Mouse (Mus musculus) thymus, postnatal 36 days (tissue): ENCODE results near the gene Bcas3.
A peak's percentile ranks its signal among the peaks of the same experiment; 100 is the strongest.
"Not testable (repeated sequence)": the region's sequence is repeated elsewhere in the genome, so short reads cannot be mapped to it uniquely, and the experiment has no call there.

Experiments
- DNase-seq, 2 experiments: peaks; one replicate each; pipeline ENCODE4 v3.0.0; 2022; ENCODE audit warnings: mixed read lengths in 2 of 2

The Bcas3 gene

GRCm38 (mm10) chr11:85485197-85485940, 132.4 kb downstream of the Bcas3 start:
- no peak for DNase-seq

DNA sequence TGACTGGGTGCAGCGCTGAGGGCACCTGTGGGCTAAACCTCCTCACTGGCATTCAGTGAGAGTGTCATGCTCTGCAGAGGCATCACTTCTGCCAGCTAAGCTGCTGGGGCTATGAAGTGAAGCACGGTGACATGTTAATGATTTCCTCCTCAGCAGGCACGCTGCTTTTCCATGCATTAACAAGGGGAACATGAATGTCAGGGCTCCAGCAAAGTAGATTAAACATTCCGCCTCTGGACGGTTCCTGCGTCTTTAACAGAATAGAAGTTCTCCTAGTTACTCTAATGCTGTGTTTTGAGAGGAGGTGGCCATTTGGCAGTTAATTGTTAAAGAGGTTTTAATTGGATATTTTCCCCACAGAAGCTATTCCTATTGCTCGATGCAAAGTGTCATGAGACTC, 134.5 kb downstream of the Bcas3 start:
- no peak for DNase-seq

DNA sequence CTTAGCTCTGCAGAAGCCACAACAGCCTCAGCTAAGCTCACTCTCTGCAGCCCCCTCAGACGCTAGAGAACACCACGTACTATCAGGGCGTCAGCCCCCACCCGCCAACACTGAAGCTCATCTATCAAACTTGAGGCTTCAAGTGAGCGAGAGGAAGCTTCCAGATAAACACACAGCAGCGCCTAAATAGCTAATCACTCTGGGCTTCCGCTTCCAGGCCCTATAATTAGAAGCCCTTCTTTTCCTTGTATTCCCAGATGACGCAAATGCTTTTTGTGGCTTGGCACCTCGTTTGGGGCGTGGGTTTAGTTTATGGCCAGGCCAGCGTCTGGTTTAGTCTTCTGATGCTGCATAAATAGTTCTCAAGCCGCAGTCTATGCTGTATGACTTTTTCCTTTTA, 139.3 kb downstream of the Bcas3 start:
- no peak for DNase-seq

DNA sequence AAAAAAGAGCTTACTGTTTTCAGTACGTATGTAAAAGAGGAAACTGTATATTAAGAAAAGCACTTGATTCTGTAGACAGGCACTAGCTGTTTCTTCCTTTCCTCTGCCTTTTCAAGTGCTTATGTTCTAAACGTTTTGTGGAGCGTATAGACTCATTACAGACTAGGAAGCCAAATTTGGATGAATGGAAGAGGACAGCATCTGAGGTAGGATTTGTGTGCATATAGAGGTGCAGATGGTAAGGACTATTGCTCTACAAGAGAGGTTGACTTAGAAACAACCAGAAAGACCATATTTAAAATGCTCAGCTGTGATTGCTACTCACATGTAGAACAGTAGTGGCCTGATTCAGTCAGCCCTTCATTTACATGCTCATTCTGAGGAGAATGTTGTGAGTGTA, 139.7 kb downstream of the Bcas3 start:
- DNase-seq: no peak

GRCm38 (mm10) chr11:85499561-85499960, 146.6 kb downstream of the Bcas3 start:
- no peak for DNase-seq

DNA sequence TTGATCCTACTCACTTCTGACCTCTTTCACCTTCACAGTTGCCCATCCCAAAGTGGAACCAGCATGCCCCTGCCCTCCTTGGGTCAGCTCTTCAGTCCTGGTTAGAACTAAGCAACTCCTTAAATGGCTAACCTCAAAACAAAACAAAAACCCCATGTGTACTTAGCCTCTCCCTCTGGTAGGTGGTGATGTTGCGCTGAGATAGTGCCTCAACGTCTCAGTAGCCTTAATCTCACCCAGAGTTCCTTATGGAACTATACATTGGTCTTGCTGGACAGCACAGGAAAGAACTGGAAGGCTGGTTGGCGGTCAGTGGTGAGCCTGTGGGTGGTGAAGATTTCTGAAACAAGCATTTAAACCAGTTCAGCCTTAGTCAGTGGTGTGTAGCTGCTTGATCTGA, 149.1 kb downstream of the Bcas3 start:
- no peak for DNase-seq

DNA sequence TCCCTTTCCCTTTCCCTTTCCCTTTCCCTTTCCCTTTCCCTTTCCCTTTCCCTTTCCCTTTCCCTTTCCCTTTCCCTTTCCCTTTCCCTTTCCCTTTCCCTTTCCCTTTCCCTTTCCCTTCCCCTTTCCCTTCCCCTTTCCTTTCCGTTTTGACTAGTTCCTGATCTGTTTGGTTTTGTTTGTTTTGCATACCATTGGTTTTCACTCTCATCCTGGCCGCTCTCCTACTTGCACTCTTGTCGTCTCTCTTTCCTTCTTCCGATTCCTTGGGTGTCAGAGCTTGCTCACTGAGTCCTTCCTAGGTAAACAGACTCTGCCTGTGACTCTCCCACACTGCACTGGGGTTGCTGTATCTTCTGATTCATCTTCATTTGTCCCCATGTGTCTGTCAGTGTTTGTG, 151.8 kb downstream of the Bcas3 start:
- not testable (repeated sequence) for DNase-seq

GRCm38 (mm10) chr11:85505811-85506210, 152.8 kb downstream of the Bcas3 start:
- no peak for DNase-seq

GRCm38 (mm10) chr11:85509334-85509733, 156.4 kb downstream of the Bcas3 start:
- no peak for DNase-seq

DNA sequence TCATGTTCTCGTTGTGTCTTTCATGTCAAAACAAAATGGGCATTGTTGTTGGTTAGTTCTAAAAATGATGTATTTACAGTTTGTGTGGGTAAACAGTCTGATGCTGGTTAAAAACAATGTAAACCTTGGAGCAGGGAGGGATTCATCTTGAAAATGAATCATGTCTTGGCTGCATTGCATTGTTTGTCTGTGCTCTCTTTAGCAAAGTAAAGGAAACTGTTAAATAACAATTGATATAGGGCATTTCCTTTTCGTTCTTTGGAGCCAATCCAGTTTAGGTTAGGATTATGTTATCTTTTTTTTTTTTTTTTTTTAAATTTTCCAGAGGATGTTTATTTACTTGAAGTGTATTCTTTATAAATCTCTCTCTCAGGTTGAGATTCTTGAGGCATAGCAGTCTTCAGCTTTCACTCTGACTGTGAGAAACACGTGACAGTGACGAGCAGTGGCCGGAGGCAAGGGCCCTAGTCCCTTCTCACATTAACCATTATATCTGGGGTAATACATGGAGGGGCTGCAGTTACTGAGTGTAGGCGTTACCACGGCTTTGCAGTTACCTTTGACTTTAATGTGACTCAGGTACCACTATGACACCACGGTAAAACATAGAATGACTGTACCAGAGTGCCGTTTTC, 158.4 kb downstream of the Bcas3 start:
- DNase-seq: no peak

DNA sequence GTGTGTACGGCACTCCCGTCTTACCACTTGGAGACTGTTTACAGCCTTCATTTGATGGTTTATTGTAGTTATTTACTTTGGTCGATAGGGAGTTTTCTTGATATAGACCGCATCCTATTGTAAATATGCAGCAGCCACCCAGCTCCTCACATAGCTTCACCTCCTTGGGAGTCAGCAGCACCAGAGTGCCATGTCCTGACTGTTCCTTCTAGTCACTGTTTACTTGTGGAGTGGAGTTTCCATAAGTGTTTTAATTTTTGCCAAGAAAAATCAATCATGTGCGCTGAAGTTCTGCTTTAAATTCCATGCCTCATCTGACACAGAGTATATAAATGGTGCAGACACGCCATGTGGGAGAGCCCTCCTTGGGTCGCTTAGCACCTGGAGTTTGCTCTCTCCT, 163.8 kb downstream of the Bcas3 start:
- DNase-seq: no peak

DNA sequence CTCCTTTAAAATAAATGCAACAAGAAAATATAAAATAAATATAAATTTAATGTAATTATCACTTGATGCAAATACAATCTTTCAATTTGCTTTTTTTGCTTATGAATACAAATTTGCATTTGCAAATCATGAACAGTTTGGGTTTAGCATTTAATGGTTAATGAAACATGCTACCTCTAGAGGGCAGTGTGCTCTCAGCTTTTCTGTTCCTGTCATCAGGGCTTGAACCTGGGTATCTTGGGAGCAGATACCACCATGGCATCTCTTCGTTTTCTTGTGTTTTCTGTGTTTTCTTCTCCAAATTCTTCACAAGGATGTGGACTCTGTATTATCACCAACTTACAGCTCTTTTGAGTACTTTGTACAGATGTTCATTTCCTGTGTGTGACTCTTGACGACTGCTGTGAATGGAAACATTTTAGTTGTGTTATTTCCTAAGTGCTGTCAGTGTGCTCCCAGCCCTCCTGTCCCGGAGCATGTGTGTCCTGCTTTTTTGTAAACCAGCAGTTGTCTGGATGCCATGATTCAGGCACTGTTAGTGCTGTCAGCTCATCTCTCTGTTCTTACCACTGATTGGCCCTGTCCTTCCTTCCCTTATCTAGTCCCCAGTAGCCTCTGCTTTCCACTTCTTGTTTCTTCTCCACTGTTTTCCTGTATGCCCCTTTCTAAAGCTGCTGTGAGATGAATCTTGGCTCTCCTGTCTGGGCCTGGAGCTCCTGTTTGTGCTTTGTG, 165.2 kb downstream of the Bcas3 start:
- DNase-seq: no peak

DNA sequence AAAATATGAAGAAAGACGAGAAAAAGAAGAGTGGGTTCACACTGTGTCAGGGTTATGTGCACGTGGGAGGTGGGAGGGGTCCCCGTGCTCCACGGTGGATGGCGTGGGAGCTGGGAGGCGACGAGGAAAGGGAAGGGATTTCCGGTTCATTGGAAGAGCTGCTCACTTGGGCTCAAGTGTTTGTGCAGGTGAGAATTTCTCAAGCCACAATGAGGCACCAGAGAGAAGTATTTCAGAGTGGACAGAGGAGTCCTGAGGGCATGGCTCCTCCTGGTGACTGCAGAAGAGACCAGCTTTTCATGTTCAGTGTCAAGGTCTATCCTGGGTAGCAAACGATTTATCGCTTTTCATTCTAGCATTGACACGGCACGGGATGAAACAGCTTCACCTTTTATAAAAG, 167.3 kb downstream of the Bcas3 start:
- DNase-seq: no peak

DNA sequence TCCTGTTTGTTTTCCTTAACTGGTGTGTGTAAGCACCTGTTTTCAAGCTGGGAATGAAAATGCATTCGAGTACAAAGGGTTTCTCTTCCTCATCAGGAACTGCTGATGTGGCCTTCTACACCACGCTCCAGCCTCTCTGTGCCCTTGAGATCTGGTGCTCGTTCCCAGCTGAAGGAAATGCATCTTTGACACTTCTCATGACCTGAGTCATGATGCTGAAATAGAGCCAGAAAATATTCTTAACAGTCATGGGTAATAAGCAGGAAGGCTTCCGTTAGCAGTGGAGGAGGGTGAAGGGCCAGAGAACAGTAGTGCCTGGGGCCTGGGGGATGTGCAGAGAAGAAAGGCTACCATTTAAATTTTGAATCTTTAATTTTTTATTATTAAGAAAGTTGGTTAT, 168.0 kb downstream of the Bcas3 start:
- no peak for DNase-seq

GRCm38 (mm10) chr11:85523646-85524045, 170.7 kb downstream of the Bcas3 start:
- DNase-seq: no peak

GRCm38 (mm10) chr11:85524186-85524585, 171.2 kb downstream of the Bcas3 start:
- DNase-seq: peak; percentile 20 to 33

GRCm38 (mm10) chr11:85524841-85525500, 172.0 kb downstream of the Bcas3 start:
- DNase-seq: no peak

GRCm38 (mm10) chr11:85525501-85525885, 172.5 kb downstream of the Bcas3 start:
- DNase-seq: no peak

- DNase-seq: no peak
These were observed 173.2 kb downstream of the Bcas3 start for GRCm38 (mm10) chr11:85525979-85526775.

DNA sequence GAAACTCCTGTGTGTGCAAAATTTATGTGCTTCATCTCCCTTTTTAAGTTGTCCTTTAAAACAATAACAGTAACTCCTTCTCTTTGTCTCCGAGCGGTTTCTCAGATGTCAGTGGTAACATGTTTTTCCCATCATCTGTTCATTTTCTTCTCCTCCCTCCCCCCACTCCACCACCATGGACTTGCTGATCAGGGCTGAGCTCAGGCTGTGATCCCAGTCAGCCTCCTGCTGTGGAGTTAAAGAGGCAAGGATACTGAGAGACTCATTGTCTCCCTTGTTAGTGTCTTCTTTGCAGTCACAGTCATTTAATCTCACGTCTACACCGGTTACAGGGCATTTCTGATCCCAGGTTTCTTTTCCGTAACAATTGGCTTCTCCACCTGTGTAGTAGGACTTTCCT, 174.3 kb downstream of the Bcas3 start:
- no peak for DNase-seq

DNA sequence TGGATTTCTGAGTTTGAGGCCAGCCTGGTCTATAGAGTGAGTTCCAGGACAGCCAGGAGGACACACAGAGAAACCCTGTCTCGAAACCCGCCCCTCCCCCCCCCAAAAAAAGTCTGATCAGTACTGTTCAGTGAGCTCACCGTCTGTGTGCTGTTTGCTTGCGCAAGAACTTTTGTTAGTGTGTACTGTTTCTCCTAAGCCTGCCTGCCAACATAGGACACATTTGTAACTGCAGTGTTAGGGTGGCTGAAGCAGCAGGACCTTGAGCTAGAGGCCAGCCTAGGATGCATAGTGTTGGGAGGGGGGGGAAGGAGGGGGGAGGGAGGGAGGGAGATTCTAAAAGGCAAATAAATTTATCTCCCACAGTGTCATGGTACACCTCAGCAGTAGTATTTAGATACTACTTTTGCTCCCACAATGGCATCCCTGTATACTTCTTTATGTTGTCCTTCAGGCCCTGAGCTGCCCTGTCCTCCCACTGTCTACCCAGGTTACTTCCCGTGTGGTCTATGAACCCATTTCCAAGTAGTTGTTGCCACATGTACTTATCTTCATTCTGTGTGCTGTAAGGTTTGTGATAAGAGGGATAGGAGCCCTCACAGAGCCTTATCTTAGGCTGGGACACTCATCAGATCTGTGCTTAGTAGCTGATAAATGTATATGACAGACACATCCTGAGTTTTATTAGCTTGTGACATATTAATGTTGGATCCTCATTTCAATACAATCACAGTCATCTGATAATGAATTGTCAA, 176.7 kb downstream of the Bcas3 start:
- DNase-seq: no peak

DNA sequence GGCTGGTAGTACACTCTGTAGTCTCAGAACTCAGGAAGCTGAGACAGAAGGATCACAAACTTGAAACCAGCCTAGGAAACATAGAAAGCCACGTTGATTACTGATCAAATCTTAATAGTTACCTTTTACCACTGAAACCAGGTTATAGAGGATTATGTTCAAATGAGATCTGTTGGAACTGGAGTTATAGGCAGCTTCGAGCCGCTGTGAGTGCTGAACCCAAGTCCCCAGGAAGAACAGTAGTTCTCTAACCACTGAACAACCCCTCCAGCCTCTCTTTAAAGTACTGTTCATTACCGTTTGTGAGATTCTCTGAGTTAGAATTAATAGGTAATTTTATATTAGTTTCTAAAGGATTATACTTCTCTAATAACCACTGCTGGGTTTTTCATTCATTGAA, 188.0 kb downstream of the Bcas3 start:
- DNase-seq: no peak
